ENCODE assay signal across 18 mouse cellular contexts in genomic region chr11:32345504-32346297, GRCm38 (mm10). TPM values are rescaled to one million over a fixed set of nuclear protein-coding genes. Genes with fewer than 3 reads are reported as not detected.
DNase-seq lines count a peak whose midpoint lies in the region; ATAC-seq and TF ChIP-seq lines count a peak whose summit lies in the region.
"Had no signal": no experiment of that assay in that cellular context is flagged by ENCODE, and none has a peak within 500 bp of the region (broad histone marks: within the 10 kb centered on the region; RNA-seq: fewer than 3 reads in every experiment).

No protein-coding gene starts in this region.

- no peaks in the 10 kb centered on the region for H3K36me3 ChIP-seq in liver, postnatal 0 days (replicated peaks; ENCODE audit: insufficient read depth, low read length)
- H3K36me3 ChIP-seq in stomach, embryonic 15.5 days, result no peaks in the 10 kb centered on the region
- H3K36me3 ChIP-seq: midbrain, embryonic 15.5 days had no signal

- no peak for TF ChIP-seq CTCF in liver, postnatal 0 days (IDR thresholded peaks at IDR 0.05; ENCODE audit: low read depth)
- TF ChIP-seq CTCF in cerebellum, adult 2 months (IDR thresholded peaks at IDR 0.05; ENCODE audit: borderline replicate concordance, insufficient read depth, low read depth, low read length), result no peak

- peaks cover 9% of the 10 kb centered on the region for H3K4me1 ChIP-seq in liver, postnatal 0 days (ENCODE audit: insufficient read depth)
- H3K4me1 ChIP-seq in stomach, embryonic 15.5 days, result peaks cover 37% of the 10 kb centered on the region
- no peaks in the 10 kb centered on the region for H3K4me1 ChIP-seq in cerebellum, adult 2 months (ENCODE audit: control insufficient read depth, insufficient read depth, low read length)

- peak; percentile 28; the same call in 1 of the 2 replicates for ATAC-seq in liver, postnatal 0 days
- peak; percentile 56 for ATAC-seq in stomach, embryonic 15.5 days (ENCODE audit: insufficient read depth, low FRiP score, low read depth)
- no peak for ATAC-seq in inflammation-experienced regulatory T-cells, adult 6 months
- ATAC-seq: forebrain, embryonic 16.5 days; midbrain, embryonic 15.5 days had no signal

- no peak for TF ChIP-seq POLR2A in cerebellum, adult 2 months (IDR thresholded peaks at IDR 0.05; ENCODE audit: borderline replicate concordance, insufficient read depth, low read length)

- peaks cover 18% of the 10 kb centered on the region for H3K27me3 ChIP-seq in liver, postnatal 0 days (ENCODE audit: insufficient read depth, low read length)
- H3K27me3 ChIP-seq in stomach, embryonic 15.5 days (replicated peaks), result no peaks in the 10 kb centered on the region
- no peaks in the 10 kb centered on the region for H3K27me3 ChIP-seq in cerebellum, adult 2 months (ENCODE audit: control insufficient read depth, insufficient read depth, low read length)
- H3K27me3 ChIP-seq: midbrain, embryonic 15.5 days had no signal

- H3K4me3 ChIP-seq in liver, postnatal 0 days (ENCODE audit: low read depth, low read length), result no peak overlapping the region
- no peak overlapping the region for H3K4me3 ChIP-seq in stomach, embryonic 15.5 days (replicated peaks)
- H3K4me3 ChIP-seq in cerebellum, adult 2 months (replicated peaks; ENCODE audit: insufficient read depth, low read depth, low read length), result no peak overlapping the region
- H3K4me3 ChIP-seq: erythroblast, embryonic 14.5 days; midbrain, embryonic 15.5 days had no signal

- H3K4me2 ChIP-seq in liver, postnatal 0 days (ENCODE audit: low read depth, low read length), result no peak overlapping the region
- 0 out of 2 replicates have a peak overlapping the region, but pooled peaks have one; percentile 14 for H3K4me2 ChIP-seq in stomach, embryonic 15.5 days
- H3K4me2 ChIP-seq: liver, embryonic 11.5 days; midbrain, embryonic 15.5 days had no signal

- H3K9ac ChIP-seq in liver, postnatal 0 days (replicated peaks), result no peak overlapping the region
- no peak overlapping the region for H3K9ac ChIP-seq in stomach, embryonic 15.5 days
- H3K9ac ChIP-seq: midbrain, embryonic 15.5 days had no signal

- peak; percentile 43 for DNase-seq in embryo, embryonic 10.5 days (ENCODE audit: low spot score)
- DNase-seq in embryo, embryonic 9.5 days (ENCODE audit: extremely low spot score), result no peak
- no peak for DNase-seq in liver, postnatal 0 days
- DNase-seq in liver (no peak), NIH3T3 (ENCODE audit: low read depth) (peak; percentile 62)
- DNase-seq in cerebellum, adult 2 months, result no peak
- DNase-seq: adrenal gland, postnatal 14 days; cerebellum, adult 9-10 months; embryo, embryonic 11 days; kidney, postnatal 4 days; thymus, adult 18-20 months had no signal

- 60% methylated on average over 6 of the region's 6 CpGs for WGBS in liver, postnatal 0 days (ENCODE audit: insufficient replicate concordance)
- WGBS in stomach, embryonic 15.5 days, result 56% methylated on average over 6 of the region's 6 CpGs
- 93% methylated on average over 6 of the region's 6 CpGs for WGBS in cerebellum, adult 2 months

- H3K27ac ChIP-seq in liver, postnatal 0 days (ENCODE audit: low read depth), result no peak overlapping the region
- peak overlapping the region; percentile 70 for H3K27ac ChIP-seq in stomach, embryonic 15.5 days
- H3K27ac ChIP-seq in cerebellum, adult 2 months (ENCODE audit: insufficient read depth, low read length), result no peak overlapping the region
- H3K27ac ChIP-seq: macrophage had no signal

- TF ChIP-seq EP300 in liver, postnatal 0 days (IDR thresholded peaks at IDR 0.05; ENCODE audit: low read depth), result no peak

- no peaks in the 10 kb centered on the region for H3K9me3 ChIP-seq in liver, postnatal 0 days (ENCODE audit: low read length)
- H3K9me3 ChIP-seq in stomach, embryonic 15.5 days, result no peaks in the 10 kb centered on the region
- H3K9me3 ChIP-seq: midbrain, embryonic 15.5 days had no signal

RNA-seq across cellular contexts. Expression of gene Sh3pxd2b, which starts 1.9 kb away (rescaled TPM):
- polyA plus RNA-seq in liver, postnatal 0 days (2015; fragmentation: Nextera tagmentation; extraction: Ambion mirVana), result 0.49 and 0.79 TPM in 2 replicates
- 18.6 and 20.3 TPM in 2 replicates for polyA plus RNA-seq in stomach, embryonic 15.5 days (2015; fragmentation: Nextera tagmentation; extraction: Ambion mirVana)
- not detected for polyA plus RNA-seq in inflammation-experienced regulatory T-cells, adult 6 months (2017; shearing (Covaris generic))
- 9.1 TPM in 2 replicates for polyA plus RNA-seq in cerebellum, adult 2 months (2012; rRNA removed)

RNA-seq across cellular contexts. Expression of gene Hbq1a, which starts 45.8 kb away (rescaled TPM):
- polyA plus RNA-seq in liver, postnatal 0 days (2015; fragmentation: Nextera tagmentation; extraction: Ambion mirVana), result 3.0 and 4.4 TPM in 2 replicates
- 0.89 and 1.3 TPM in 2 replicates for polyA plus RNA-seq in stomach, embryonic 15.5 days (2015; fragmentation: Nextera tagmentation; extraction: Ambion mirVana)
- not detected for polyA plus RNA-seq in inflammation-experienced regulatory T-cells, adult 6 months (2017; shearing (Covaris generic))
- polyA plus RNA-seq in cerebellum, adult 2 months (2012; rRNA removed), result 1.1 TPM in 2 replicates
- polyA plus RNA-seq: macrophage had no signal

RNA-seq across cellular contexts. Expression of gene Hba-a2, which starts 49.4 kb away (rescaled TPM):
- polyA plus RNA-seq in liver, postnatal 0 days (2015; fragmentation: Nextera tagmentation; extraction: Ambion mirVana), result 64,656 and 66,091 TPM in 2 replicates
- polyA plus RNA-seq in stomach, embryonic 15.5 days (2015; fragmentation: Nextera tagmentation; extraction: Ambion mirVana), result 12,213 and 21,597 TPM in 2 replicates
- 10 to 100 TPM; 11.3 to 24.9 (median 18.9) TPM for polyA plus RNA-seq in inflammation-experienced regulatory T-cells, adult 6 months (2017; shearing (Covaris generic))
- polyA plus RNA-seq in cerebellum, adult 2 months (2012; rRNA removed), result 435 and 992 TPM in 2 replicates
- polyA plus RNA-seq: macrophage had no signal

RNA-seq across cellular contexts. Expression of gene Hbq1b, which starts 58.9 kb away (rescaled TPM):
- 70.9 and 75.1 TPM in 2 replicates for polyA plus RNA-seq in liver, postnatal 0 days (2015; fragmentation: Nextera tagmentation; extraction: Ambion mirVana)
- 4.5 and 8.8 TPM in 2 replicates for polyA plus RNA-seq in stomach, embryonic 15.5 days (2015; fragmentation: Nextera tagmentation; extraction: Ambion mirVana)
- polyA plus RNA-seq in inflammation-experienced regulatory T-cells, adult 6 months (2017; shearing (Covaris generic)), result not detected
- 1.0 and 1.8 TPM in 2 replicates for polyA plus RNA-seq in cerebellum, adult 2 months (2012; rRNA removed)
- polyA plus RNA-seq: macrophage had no signal

Comparison
In these comparisons a context has a peak if more than half of its experiments do, and no peak if none do; other contexts are left out.
1. DNase-seq: peak in embryo, embryonic 10.5 days (single experiment) and NIH3T3 (single experiment); none in embryo, embryonic 9.5 days (single experiment), liver, postnatal 0 days (single experiment), liver (single experiment) and cerebellum, adult 2 months (0 of 2).
2. RNA of gene Hba-a2, which starts 49.4 kb away (polyA plus RNA-seq): 64,656 to 66,091 TPM in liver, postnatal 0 days, 12,213 to 21,597 TPM in stomach, embryonic 15.5 days and 435 to 992 TPM in cerebellum, adult 2 months; 11.3 to 24.9 TPM in inflammation-experienced regulatory T-cells, adult 6 months; every median in the first group is over 10 times any median in the second.